Mouse (Mus musculus): ENCODE data around the gene 3110082J24Rik. TPM values are rescaled to one million over a fixed set of nuclear protein-coding genes. Genes with fewer than 3 reads are reported as not detected.

The 3110082J24Rik gene
- polyA plus RNA-seq, 1 experiment from 2014 or later: 7.2 TPM

Other genes with a start within 250 kb of the 3110082J24Rik start
- not detected in 2 replicates for gene Il6, start 93.0 kb downstream of the 3110082J24Rik start, polyA plus RNA-seq (2015; fragmentation: Nextera tagmentation; extraction: Ambion mirVana)
- 67.9 and 68.8 TPM in 2 replicates for gene Tyms, start 32.5 kb downstream of the 3110082J24Rik start, polyA plus RNA-seq (2015; fragmentation: Nextera tagmentation; extraction: Ambion mirVana)
- gene Garem2, start 925 bp downstream of the 3110082J24Rik start, polyA plus RNA-seq (2015; fragmentation: Nextera tagmentation; extraction: Ambion mirVana): 14.0 and 15.0 TPM in 2 replicates
- 76.1 and 84.3 TPM in 2 replicates for gene Hadha, start 49.1 kb upstream of the 3110082J24Rik start, polyA plus RNA-seq (2015; fragmentation: Nextera tagmentation; extraction: Ambion mirVana)
- gene Hadhb, start 49.2 kb upstream of the 3110082J24Rik start, polyA plus RNA-seq (2015; fragmentation: Nextera tagmentation; extraction: Ambion mirVana): 65.0 and 70.7 TPM in 2 replicates
- not detected in 2 replicates for gene Adgrf3, start 99.6 kb upstream of the 3110082J24Rik start, polyA plus RNA-seq (2015; fragmentation: Nextera tagmentation; extraction: Ambion mirVana)
- 24.9 and 25.2 TPM in 2 replicates for gene Selenoi, start 126.5 kb upstream of the 3110082J24Rik start, polyA plus RNA-seq (2015; fragmentation: Nextera tagmentation; extraction: Ambion mirVana)
- gene Drc1, start 175.3 kb upstream of the 3110082J24Rik start, polyA plus RNA-seq (2015; fragmentation: Nextera tagmentation; extraction: Ambion mirVana): 3.4 and 4.4 TPM in 2 replicates

All from hindbrain, embryonic 13.5 days (tissue).